Mouse (Mus musculus) layer of hippocampus, adult 18-20 months (tissue): Measurements from ENCODE around the gene Zdhhc12. TPM values are rescaled to one million over a fixed set of nuclear protein-coding genes. Genes with fewer than 3 reads are reported as not detected.
"Not testable (repeated sequence)": the region's sequence is repeated elsewhere in the genome, so short reads cannot be mapped to it uniquely, and the experiment has no call there.

Source experiments
- DNase-seq, 2 experiments: peaks; one replicate each; pipeline ENCODE4 v3.0.0; 2022; ENCODE audit warnings: low spot score in 2 of 2
- total RNA-seq, 2 experiments: library from RNA; stranded (reverse); gene quantifications; 2 replicates each; pipeline ENCODE4 v1.2.3; 2021

Gene Zdhhc12
- total RNA-seq, 2 experiments from 2014 or later = 7.9 to 10.5 TPM

DNA sequence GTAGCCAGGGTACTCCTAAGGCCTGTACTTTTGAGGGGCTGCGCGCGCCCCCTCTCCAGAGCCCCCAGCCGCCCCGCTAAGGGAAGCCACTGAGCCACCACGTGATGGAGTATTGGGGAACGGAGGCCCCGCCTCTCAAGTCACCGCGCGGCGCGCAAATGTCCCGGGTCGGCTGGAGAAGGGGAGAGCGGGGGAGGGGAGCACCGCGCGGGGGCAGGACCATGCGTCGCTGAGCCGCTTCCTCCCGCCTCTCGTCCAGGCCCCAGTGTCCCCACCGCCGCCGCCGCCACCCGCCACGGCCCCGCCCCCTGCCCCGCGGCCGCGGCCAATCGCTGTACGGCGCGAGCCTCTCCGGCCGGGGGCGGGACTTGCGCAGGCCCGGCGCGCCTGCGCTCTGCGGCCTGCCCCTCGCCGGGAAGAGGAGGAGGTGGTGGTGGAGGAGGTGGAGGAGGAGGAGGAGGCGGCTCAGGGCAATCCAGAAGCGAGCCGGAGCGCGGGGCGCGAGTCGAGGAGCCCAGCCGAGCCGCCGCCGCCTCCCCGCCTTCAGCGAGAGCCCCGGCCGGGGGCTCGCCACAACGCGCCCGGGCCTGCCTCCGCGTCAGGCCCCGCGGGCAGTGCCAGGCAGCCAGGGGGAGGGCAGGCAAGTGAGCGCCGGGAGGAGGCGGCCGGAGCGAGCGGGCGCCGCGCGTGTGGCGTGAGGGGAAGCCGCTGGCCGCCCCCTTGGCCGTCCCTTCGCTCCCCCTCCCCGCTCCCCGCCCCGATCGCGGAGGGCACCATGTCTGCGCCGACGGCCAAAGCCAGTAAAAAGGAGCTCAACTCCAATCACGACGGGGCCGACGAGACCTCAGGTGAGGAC, 27.2 kb downstream of the Zdhhc12 start:
- peak; percentile 90 to 94 for DNase-seq

- no peak for DNase-seq
Observed at GRCm38 (mm10) chr2:30064298-30064697, 29.1 kb downstream of the Zdhhc12 start.

GRCm38 (mm10) chr2:30063791-30064190, 29.7 kb downstream of the Zdhhc12 start:
- DNase-seq = no peak

- DNase-seq = no peak
Observed at GRCm38 (mm10) chr2:30063235-30063634, 30.2 kb downstream of the Zdhhc12 start.

DNA sequence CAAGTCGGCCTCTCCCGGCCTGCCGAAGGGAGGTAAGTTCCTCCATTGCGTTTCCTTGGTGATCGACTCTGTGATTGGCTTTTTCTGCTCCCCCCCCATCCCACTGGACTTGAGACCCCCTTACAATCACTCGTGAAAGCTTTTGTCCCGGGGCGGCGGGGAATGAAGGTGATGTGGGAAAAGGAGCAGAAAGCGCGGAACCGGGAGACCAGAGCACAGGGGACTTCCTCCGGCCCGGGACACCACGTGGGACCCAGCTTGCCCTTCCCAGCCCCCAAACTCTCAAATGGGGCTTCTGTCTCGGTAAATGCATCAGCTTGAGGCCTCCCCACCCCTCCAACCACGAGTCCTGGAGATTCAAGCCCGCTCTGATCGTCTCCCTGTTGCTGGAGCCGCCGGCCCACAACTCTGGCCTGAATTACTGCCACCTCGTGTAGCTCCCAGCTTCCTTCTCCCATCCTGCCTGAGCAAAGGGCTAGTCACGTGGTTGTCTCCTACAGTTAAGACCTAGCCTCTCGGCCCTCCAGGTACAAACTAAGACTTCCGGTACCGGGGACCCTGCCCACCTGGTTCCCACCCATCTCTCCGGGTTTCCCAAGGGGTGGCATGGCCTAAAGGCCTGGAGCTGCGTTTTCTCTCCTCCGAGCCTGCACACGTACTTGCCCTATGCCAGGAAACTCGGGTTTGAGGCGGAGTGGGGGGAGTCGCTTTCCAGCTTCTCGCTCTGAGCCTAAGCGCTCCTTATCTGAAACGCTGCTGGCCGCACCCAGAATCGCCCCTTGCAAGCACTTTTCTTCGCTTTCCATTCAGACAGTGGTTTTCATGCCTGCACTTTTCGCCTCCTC, 31.0 kb downstream of the Zdhhc12 start:
- DNase-seq = no peak

DNA sequence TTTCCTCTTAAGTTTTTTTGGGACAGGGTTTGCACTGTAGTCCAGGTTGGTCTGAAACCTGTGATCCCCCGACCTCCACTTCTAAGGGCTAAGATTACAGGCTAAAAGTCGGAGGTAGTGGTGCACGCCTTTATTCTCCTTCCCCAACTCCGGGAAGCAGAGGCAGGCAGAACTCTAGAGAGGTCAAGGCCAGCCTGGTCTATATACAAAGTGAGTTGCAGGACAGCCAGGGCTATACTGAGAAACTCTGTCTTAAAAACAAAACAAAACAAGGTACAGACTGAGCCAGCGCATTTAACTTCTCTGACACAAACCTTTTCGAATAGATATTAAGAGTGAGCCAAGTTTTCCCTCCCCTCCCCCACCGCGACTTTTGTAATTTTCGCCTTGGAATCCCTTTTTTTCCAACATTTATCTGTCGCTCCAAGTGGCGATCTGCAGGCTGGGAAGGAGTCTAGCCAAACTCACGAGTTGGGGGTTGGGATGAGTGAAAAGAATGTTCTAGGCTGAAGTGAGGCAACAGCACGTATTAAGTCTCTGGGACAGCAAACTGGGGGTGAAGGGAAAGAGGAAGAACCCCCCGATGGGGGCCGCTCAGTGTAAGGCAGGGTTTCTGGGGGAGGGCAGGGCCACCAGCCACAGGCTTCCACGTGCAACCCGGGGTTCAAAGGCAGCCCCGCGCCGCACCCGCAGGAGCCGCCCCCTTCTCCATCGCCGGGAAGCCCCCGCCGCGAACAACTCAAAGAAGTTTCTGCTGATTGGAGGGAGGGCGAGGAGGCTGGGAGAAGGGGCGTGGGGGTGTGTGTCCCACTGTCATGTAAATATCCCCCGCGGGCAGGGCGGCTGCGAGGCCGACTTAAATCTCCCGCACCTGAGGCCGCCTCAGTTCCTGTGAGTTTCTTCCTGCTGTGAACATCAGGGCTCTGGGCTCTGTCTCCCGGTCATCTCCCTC, 32.0 kb downstream of the Zdhhc12 start:
- no peak for DNase-seq

- no peak for DNase-seq
Observed at GRCm38 (mm10) chr2:30058418-30058817, 35.0 kb downstream of the Zdhhc12 start.

DNA sequence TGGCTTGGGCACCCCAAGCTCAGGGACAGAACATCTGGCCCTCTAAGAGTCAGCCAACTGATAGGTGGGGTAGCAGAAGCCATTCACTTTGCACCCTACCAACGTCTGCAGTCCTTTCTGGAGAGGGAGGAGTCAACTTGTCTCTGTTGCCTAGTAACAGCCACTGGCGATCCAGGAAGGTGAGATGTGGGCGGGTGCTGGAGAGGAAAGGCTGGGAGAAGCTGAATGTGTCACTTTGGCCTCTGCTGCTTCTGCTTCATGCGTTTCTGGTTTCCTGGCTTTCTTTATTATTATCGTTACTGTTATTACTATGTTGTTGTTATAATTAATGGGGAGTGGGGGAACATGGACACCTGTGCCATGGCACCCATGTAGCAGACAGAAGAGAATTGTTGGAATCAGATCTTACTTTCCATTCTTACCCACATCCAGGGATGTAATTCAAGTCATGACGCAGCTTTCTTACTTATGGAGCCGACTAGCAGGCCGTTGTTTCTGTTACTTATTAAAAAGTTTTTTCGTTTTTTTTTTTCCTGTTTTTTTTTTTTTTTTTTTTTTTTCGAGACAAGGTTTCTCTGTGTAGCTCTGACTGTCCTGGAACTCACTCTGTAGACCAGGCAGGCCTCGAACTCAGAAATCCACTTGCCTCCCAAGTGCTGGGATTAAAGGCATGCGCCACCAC, 36.1 kb downstream of the Zdhhc12 start, which contains the start of gene Set:
Gene Set, plus strand, starts transcription at position 156 of the 682 bp plus-strand sequence.
- DNase-seq = no peak

DNA sequence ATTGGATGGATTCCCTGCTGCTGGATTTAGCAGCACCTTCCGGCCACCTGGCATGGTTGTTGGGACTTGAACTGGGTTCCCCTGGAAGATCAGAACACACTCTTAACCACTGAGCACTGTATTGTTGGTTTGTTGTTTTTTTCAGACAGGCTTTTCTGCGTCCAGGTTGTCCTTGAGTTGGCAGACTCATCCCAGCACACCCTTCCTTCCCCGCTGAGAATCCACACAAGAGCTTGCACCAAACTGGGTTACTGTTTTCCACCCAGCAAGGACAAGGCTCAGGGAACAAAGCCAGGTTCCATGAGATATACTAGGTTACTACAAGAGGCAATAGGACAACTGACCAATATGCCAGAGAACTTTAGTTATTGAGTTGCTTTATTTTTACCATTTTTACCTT, 36.7 kb downstream of the Zdhhc12 start:
- no peak for DNase-seq

DNA sequence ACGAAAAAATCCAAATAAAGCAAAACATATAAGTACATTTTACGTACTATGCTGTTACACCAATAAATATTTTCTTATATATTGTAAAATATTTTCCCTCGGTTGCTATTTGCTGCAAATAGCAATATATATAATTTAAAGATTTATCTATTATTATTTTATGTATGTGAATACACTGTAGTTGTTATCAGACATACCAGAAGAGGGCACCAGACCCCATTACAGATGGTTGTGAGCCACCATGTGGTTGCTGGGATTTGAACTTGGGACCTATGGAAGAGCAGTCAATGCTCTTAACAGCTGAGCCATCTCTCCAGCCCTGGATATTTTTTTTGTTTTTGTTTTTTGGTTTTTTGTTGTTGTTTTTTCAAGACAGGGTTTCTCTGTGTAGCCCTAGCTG, 38.1 kb downstream of the Zdhhc12 start:
- not testable (repeated sequence) for DNase-seq

GRCm38 (mm10) chr2:30051992-30052761, 41.3 kb downstream of the Zdhhc12 start:
- no peak for DNase-seq

DNA sequence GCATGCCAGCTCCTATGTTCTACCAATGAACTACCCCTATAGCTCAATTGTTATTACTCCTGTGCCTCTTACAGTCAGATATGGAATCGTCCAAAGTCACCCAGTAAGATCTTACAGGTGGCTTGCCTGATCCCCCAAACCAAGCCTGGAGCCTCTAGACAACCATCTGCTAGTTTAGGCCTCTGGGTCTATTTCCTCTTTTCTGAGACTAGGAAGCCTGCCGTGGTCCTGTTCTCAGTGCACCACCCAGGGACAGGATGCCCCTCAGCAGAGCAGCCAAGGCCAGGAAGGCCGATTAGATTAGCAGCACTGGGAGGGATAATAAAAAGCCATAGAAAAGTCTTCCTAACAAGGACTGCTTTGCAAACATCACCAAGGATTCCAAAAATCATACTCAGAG, 43.6 kb downstream of the Zdhhc12 start:
- no peak for DNase-seq

DNA sequence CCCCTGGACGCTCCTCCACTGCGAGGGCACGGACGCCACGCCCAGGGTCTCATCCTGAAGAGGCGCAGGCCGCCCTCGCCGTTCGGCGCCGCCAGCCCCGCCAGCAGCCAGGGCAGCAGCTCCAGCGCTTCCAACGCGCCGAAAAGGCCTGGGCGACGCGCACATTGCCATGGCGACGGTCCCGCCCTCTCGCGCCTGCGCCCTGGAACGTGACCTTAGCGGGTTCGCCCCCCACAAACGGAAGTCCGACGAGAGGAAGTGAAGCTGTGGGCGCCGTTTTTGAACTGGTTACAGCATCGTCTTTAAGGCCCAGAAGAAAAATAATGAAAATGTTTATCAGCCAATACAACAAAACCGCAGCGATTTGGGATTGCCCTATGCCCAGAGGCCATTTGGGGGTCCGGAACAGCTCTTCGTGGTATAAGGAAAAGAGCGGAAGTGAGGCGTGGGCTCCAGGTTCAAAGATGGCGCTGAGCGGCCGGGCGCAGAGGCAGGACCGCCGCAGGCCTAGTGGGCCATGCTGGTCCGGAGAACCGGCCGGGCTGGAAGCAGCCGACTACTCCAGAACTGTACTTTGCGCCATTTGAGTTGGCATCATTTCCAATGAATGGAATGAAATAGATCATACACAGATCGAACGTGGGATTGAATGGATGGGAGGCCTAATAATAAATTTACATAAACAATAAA, 44.6 kb downstream of the Zdhhc12 start, which contains the start of gene Wdr34:
Gene Wdr34, minus strand, starts transcription at position 183 of the 690 bp plus-strand sequence.
- peak; percentile 96 to 98 for DNase-seq

DNA sequence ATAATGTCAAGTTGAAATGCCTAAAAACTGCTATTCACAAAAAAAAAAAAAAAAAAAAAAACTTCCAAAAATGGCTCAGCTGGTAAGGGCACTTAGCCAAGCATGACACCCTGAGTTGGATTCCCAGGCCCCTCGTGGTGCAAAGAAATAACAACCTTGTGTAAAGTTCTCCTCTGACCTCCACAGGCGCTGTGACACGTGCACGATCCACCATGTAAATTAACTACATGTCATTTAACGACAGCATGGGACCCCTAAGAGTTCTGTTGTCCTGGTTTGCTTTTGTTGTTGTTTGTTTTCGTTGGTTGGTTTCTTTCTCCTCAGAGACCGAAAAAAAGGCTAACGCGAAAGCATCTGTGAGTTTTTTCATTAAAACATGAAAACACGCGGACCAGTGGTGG, 45.3 kb downstream of the Zdhhc12 start:
- no peak for DNase-seq

DNA sequence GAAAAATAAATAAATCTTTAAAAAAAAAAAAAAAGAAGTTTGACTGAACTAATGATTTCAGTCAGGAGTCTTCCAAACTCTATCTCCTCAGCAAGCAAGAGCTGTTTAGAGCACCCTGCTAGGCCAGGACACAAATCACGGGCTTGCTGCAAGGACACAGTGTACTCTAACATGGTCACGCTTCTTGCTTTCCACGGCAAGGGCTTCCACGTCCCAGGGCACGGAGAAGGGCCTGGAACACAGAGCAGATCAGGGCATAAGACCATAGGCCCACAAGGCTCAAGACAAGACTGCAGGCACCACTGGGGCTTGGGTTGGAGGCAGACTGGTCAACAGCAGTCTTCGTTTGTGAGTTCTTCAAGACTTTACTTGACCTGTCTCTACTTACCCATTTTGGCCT, 46.3 kb downstream of the Zdhhc12 start:
- no peak for DNase-seq

GRCm38 (mm10) chr2:30044550-30044949, 48.9 kb downstream of the Zdhhc12 start:
- no peak for DNase-seq

- DNase-seq = peak in 1 of 2 experiments; percentile 81
Observed at GRCm38 (mm10) chr2:30042445-30042844, 51.0 kb downstream of the Zdhhc12 start.
